Comparison of ENCODE assay signal across 8 mouse cellular contexts in the genomic region with DNA sequence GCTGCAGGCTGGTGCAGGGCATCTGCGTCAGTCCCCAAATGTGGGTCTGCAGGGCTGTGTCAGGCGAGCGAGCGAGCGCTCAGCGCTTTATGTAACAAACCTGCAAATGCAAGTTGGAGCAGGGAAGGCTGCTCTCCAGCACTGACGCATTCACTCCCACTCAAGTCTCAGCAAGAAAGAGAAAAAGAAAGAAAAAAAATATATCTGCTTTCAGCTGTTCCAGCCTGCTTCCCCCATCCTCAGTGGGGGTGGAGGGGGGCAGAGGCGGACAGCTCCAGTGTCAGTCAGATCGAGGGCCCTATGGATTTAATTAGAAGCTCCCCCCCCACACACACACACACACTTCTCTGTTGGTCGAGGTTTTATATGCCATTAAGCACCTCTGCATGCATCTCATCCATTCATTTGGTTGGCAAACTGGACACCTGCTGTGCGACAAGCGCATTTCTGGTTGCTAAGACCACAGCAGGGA. TPM values are rescaled to one million over a fixed set of nuclear protein-coding genes. Genes with fewer than 3 reads are reported as not detected.
DNase-seq lines count a peak whose midpoint lies in the region; ATAC-seq lines count a peak whose summit lies in the region.
"Had no signal": no experiment of that assay in that cellular context is flagged by ENCODE, and none has a peak within 500 bp of the region (broad histone marks: within the 10 kb centered on the region; RNA-seq: fewer than 3 reads in every experiment).

No protein-coding gene starts in this region.

- H3K27me3 ChIP-seq in hindbrain, embryonic 16.5 days (replicated peaks; ENCODE audit: control insufficient read depth, insufficient read depth, low read length): no peaks in the 10 kb centered on the region
- peaks cover 31% of the 10 kb centered on the region for H3K27me3 ChIP-seq in midbrain, embryonic 13.5 days

- H3K4me2 ChIP-seq in hindbrain, embryonic 16.5 days (ENCODE audit: low read length): peak overlapping the region; percentile 71
- peak overlapping the region; percentile 88 for H3K4me2 ChIP-seq in midbrain, embryonic 13.5 days (replicated peaks)

- H3K9me3 ChIP-seq in hindbrain, embryonic 16.5 days (ENCODE audit: control insufficient read depth, low read length): no peaks in the 10 kb centered on the region
- H3K9me3 ChIP-seq in midbrain, embryonic 13.5 days: no peaks in the 10 kb centered on the region

- peaks cover 31% of the 10 kb centered on the region for H3K4me1 ChIP-seq in hindbrain, embryonic 16.5 days (ENCODE audit: control insufficient read depth, insufficient read depth, low read depth, low read length)
- peaks cover 46% of the 10 kb centered on the region for H3K4me1 ChIP-seq in midbrain, embryonic 13.5 days (replicated peaks)

- 7% methylated on average over 12 of the region's 12 CpGs for WGBS in hindbrain, embryonic 16.5 days
- WGBS in midbrain, embryonic 13.5 days: 8% methylated on average over 12 of the region's 12 CpGs

- DNase-seq in brain, embryonic 18.5 days (ENCODE audit: low read depth, low spot score): peak; percentile 8
- DNase-seq in cerebellum, postnatal 36 days: peak; percentile 27 to 33
- no peak for DNase-seq in adrenal gland, postnatal 14 days
- no peak for DNase-seq in spleen, postnatal 10 days (ENCODE audit: low spot score in 2 of 2)
- no peak for DNase-seq in heart, adult 11 months

- H3K27ac ChIP-seq in hindbrain, embryonic 16.5 days (ENCODE audit: low read depth, low read length): 0 out of 2 replicates have a peak overlapping the region, but pooled peaks have one; percentile 45
- 0 out of 2 replicates have a peak overlapping the region, but pooled peaks have one; percentile 27 for H3K27ac ChIP-seq in midbrain, embryonic 13.5 days

- peak overlapping the region; percentile 52 for H3K4me3 ChIP-seq in hindbrain, embryonic 16.5 days (ENCODE audit: low read length)
- H3K4me3 ChIP-seq in midbrain, embryonic 13.5 days (replicated peaks): peak overlapping the region; percentile 55

- peak overlapping the region; percentile 78 for H3K9ac ChIP-seq in hindbrain, embryonic 16.5 days (ENCODE audit: low read depth, low read length)
- peak overlapping the region; percentile 43; the same call in 1 of the 2 replicates for H3K9ac ChIP-seq in midbrain, embryonic 13.5 days (replicated peaks)

- H3K36me3 ChIP-seq in hindbrain, embryonic 16.5 days (ENCODE audit: control insufficient read depth, insufficient read depth, low read length): no peaks in the 10 kb centered on the region
- H3K36me3 ChIP-seq in midbrain, embryonic 13.5 days: no peaks in the 10 kb centered on the region

- ATAC-seq in hindbrain, embryonic 16.5 days: peak; percentile 9; the same call in 1 of the 2 replicates
- ATAC-seq in midbrain, embryonic 13.5 days: peak; percentile 40

RNA-seq across cellular contexts. Expression of gene Cx3cl1, which starts 1.9 kb away (rescaled TPM):
- 61.2 and 62.0 TPM in 2 replicates for polyA plus RNA-seq in hindbrain, embryonic 16.5 days (2015; fragmentation: Nextera tagmentation; extraction: Ambion mirVana)
- polyA plus RNA-seq in midbrain, embryonic 13.5 days (2015; fragmentation: Nextera tagmentation; extraction: Ambion mirVana): 14.2 and 14.5 TPM in 2 replicates
- total RNA-seq in adrenal gland, postnatal 14 days (2021): 16.2 and 19.2 TPM in 2 replicates

RNA-seq across cellular contexts. Expression of gene Ccl22, which starts 28.3 kb away (rescaled TPM):
- not detected in 2 replicates for polyA plus RNA-seq in hindbrain, embryonic 16.5 days (2015; fragmentation: Nextera tagmentation; extraction: Ambion mirVana)
- polyA plus RNA-seq in midbrain, embryonic 13.5 days (2015; fragmentation: Nextera tagmentation; extraction: Ambion mirVana): not detected in 2 replicates
- 0.37 and 2.3 TPM in 2 replicates for total RNA-seq in adrenal gland, postnatal 14 days (2021)
- polyA plus RNA-seq: lung, embryonic 16.5 days had no signal

RNA-seq across cellular contexts. Expression of gene Ccl17, which starts 36.5 kb away (rescaled TPM):
- 0.79 and 0.80 TPM in 2 replicates for polyA plus RNA-seq in hindbrain, embryonic 16.5 days (2015; fragmentation: Nextera tagmentation; extraction: Ambion mirVana)
- 0.46 TPM in 1 of 2 replicates, not detected in the other for polyA plus RNA-seq in midbrain, embryonic 13.5 days (2015; fragmentation: Nextera tagmentation; extraction: Ambion mirVana)
- total RNA-seq in adrenal gland, postnatal 14 days (2021): 1.1 TPM in 1 of 2 replicates, not detected in the other
- polyA plus RNA-seq: lung, embryonic 16.5 days had no signal

Comparison
In these comparisons a context has a peak if more than half of its experiments do, and no peak if none do; other contexts are left out.
1. DNase-seq: peak in brain, embryonic 18.5 days (single experiment) and cerebellum, postnatal 36 days (2 of 2); none in adrenal gland, postnatal 14 days (single experiment), spleen, postnatal 10 days (0 of 2) and heart, adult 11 months (single experiment).